Mouse (Mus musculus): Measurements from ENCODE around the gene Hyls1. TPM values are rescaled to one million over a fixed set of nuclear protein-coding genes. Genes with fewer than 3 reads are reported as not detected.

The Hyls1 gene
- polyA plus RNA-seq, 1 experiment = 0.89 TPM

DNA sequence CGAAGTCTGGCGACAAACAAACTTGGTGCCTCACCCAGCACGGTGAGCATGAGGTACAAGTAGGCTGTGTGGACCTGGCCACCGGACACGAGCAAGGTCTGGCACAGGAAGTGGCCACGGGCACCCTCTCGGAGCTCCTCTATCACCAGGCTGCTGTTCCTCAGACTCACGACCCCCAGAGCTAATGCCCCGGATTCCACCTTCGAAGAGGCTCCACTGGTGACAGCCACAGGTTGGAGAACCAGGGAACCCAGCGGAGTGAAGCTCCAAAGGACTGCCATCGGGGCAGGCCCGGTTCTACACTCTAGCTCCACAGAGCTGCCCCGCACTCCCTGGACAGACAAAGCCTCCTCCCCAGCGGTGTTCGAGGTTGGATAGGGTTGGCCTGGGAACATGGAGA, 53.5 kb downstream of the Hyls1 start:
- 89% methylated on average over 16 of the region's 16 CpGs for WGBS
- no peaks in the 10 kb centered on the region for H3K4me1 ChIP-seq (ENCODE audit: control insufficient read depth, insufficient read depth, low read length)
- TF ChIP-seq CTCF (IDR thresholded peaks at IDR 0.05; ENCODE audit: insufficient read depth, low read length) = no peak
- no peak for TF ChIP-seq POLR2A (IDR thresholded peaks at IDR 0.05; ENCODE audit: borderline replicate concordance, extremely low read depth, low read depth, low read length)
- H3K4me3 ChIP-seq (replicated peaks; ENCODE audit: extremely low read depth, low read depth, low read length) = no peak overlapping the region
- no peak for DNase-seq

DNA sequence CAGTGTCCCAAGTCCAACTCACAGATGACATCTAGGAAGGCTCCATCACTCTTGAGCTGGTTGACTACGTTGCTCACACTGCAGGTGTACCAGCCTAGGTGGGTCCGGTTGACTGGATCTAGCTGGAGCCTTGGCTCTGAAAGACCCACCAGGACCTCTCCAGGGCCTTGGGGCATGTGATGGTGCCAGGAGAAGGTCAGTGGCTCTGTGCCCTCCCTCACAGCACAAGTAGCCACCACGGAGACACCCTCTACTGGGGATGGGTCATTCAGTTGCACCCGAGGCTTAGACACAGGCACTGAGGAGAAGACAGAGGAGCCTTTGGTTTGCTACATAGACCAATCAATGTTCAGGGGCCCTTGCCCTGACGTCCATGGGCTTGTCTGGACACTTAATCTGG, 54.0 kb downstream of the Hyls1 start:
- H3K4me1 ChIP-seq (ENCODE audit: control insufficient read depth, insufficient read depth, low read length) = no peaks in the 10 kb centered on the region
- 80% methylated on average over 5 of the region's 5 CpGs for WGBS
- no peak for DNase-seq
- TF ChIP-seq CTCF (IDR thresholded peaks at IDR 0.05; ENCODE audit: insufficient read depth, low read length) = no peak
- no peak for TF ChIP-seq POLR2A (IDR thresholded peaks at IDR 0.05; ENCODE audit: borderline replicate concordance, extremely low read depth, low read depth, low read length)
- H3K4me3 ChIP-seq (replicated peaks; ENCODE audit: extremely low read depth, low read depth, low read length) = no peak overlapping the region

DNA sequence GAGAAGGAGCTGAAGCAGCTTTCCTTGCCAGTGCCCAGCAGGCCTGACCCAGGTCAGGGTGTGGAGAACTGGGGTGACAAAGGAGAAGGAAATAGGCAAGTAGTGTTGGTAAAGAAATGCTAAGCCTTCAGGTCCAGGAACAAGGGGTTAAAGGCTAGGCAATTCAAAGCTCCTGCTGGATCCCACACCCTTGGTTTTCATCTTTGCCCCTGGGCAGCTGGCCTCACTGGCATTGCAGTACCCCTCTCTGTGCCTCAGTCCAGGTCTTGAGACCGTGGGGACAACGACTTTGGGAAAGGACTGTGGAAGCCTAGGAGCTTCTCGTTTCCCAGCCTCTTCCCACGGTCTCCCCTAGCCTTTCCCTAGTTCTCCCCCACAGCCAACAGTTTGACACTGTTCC, 56.3 kb downstream of the Hyls1 start:
- WGBS = 70% methylated on average over 4 of the region's 4 CpGs
- DNase-seq = no peak
- no peak overlapping the region for H3K4me3 ChIP-seq (replicated peaks; ENCODE audit: extremely low read depth, low read depth, low read length)
- no peaks in the 10 kb centered on the region for H3K4me1 ChIP-seq (ENCODE audit: control insufficient read depth, insufficient read depth, low read length)
- TF ChIP-seq POLR2A (IDR thresholded peaks at IDR 0.05; ENCODE audit: borderline replicate concordance, extremely low read depth, low read depth, low read length) (no peak), CTCF (IDR thresholded peaks at IDR 0.05; ENCODE audit: insufficient read depth, low read length) (no peak)

Other genes with a start within 250 kb of the Hyls1 start
- gene Cdon, start 149.3 kb downstream of the Hyls1 start, polyA plus RNA-seq (2012; rRNA removed) = 5.4 and 7.1 TPM in 2 replicates
- not detected in 2 replicates for gene Gm1113, start 52.1 kb downstream of the Hyls1 start, polyA plus RNA-seq (2012; rRNA removed)
- gene Ddx25, start 11.9 kb downstream of the Hyls1 start, polyA plus RNA-seq (2012; rRNA removed) = 0.02 and 0.03 TPM in 2 replicates
- 1.1 and 2.2 TPM in 2 replicates for gene Pus3, start 11.8 kb downstream of the Hyls1 start, polyA plus RNA-seq (2012; rRNA removed)
- gene Pate2, start 114 bp downstream of the Hyls1 start, polyA plus RNA-seq (2012; rRNA removed) = not detected in 2 replicates
- gene Pate4, start 41.5 kb upstream of the Hyls1 start, polyA plus RNA-seq (2012; rRNA removed) = not detected in 2 replicates
- not detected in 2 replicates for gene Pate3, start 77.8 kb upstream of the Hyls1 start, polyA plus RNA-seq (2012; rRNA removed)
- gene Pate1, start 117.0 kb upstream of the Hyls1 start, polyA plus RNA-seq (2012; rRNA removed) = not detected in 2 replicates
- gene Gm17677, start 170.7 kb upstream of the Hyls1 start, polyA plus RNA-seq (2012; rRNA removed) = not detected in 2 replicates
- not detected in 2 replicates for gene Gm17727, start 207.7 kb upstream of the Hyls1 start, polyA plus RNA-seq (2012; rRNA removed)
- not detected in 2 replicates for gene Gm27235, start 219.7 kb upstream of the Hyls1 start, polyA plus RNA-seq (2012; rRNA removed)
- not detected in 2 replicates for gene D730048I06Rik, start 219.7 kb upstream of the Hyls1 start, polyA plus RNA-seq (2012; rRNA removed)